Mouse (Mus musculus) liver (tissue): ENCODE measurements around the gene Cyth4.

Experiments
- DNase-seq: peaks from one replicate; pipeline ENCODE4 v3.0.0-alpha.2; 2020; ENCODE audit warnings: mixed read lengths

The Cyth4 gene

DNA sequence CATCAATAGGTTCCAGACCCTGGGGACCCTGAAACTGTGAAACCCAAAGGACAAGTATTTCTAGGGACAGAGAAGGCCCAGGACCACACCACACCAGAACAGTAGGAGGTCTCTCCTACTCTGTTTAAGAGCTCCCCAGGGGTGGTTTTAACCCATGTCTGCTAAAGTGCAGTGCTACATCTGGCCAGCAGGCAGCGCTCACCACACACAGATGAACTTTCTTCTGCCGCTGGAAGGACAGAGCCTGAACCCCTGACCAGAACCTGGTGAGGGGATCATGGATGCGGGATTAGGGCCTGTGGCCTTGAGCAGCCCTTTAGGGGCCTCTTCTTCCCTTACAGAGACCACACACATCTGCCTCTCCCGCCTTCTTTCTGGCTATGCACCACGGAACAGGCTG lies 26.6 kb downstream of the Cyth4 start:
- DNase-seq: peak; percentile 53

DNA sequence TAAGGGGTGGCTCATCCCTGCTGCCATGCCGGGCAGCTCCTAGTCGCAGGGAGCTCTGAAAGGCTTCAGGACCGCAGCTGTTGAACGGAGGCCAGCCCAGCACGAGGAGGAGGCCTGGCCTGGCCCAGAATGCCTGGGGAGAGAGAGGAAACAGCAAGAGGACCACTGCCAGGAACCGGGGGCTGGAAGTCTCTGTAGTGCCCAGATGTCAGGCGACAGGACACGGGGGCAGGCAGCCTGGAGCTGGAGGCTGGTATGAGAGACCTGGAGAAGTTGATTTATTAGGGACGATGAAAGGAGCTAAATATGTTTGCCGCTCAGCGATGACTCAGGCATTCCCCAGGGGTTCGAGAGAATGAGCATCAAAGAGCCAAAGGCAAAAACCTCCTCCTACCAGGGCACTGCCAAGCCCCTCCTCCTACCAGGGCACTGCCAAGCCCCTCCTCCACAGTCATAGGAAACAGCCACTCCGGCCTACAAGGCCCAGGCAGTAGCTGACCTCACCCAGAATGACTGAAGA lies 27.6 kb downstream of the Cyth4 start:
- DNase-seq: no peak

DNA sequence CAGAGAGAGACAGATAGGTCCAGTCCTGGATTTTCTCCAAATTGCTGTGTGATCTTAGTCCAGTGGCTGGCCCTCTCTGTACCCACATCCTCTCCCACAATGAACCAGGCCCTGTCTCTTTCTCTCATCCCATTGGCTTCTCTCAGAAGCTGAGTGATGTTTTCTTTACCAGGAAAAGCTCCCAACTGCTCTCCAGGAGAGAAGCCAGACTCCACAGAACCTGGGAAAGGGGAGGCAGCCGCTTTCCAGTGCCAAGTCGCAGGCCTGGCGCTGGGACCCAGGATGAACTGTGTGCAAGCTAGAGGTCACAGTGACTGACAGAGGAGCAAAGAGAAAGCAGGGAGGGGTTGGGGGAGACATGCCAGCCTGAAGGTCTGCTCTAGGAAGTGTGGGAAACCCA lies 28.1 kb downstream of the Cyth4 start:
- no peak for DNase-seq

DNA sequence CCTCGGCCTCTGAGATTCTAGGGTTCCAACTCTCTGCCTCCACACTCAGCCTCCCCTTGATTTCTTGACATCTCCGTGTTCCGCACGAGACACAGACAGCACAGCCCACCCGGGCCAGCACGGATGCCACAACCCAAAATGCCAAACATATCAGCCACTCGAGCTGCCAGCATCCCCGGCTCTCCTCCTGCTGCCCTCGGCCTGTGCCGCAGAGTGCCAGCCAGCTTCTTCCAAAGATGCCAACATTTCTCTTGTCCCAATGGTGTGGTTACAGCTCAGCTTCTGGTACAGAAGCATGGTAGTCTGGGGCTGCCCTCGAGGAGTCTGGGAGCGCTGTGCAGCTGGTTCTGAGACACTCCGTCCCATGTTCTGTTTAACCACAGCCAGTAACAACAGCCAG lies 29.4 kb downstream of the Cyth4 start:
- DNase-seq: no peak

DNA sequence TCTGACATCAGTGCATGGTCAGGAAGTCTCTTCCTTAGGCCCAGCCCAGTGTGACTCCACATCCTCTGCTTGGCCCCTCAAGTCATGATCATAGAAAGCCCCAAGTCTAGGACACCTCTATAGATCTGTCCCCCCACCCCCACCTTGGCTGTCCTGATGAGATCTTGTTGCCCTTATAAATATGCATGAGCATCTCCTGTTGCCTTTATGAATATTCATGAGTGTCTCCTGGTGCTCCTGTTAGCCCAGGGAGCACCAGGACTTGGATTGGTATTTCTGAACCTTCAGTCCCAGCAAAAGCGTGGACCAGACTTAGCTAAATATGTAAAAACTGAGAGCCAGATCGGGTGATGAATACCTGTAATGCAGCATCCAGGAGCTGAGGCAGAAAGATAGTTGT lies 35.5 kb downstream of the Cyth4 start:
- no peak for DNase-seq

DNA sequence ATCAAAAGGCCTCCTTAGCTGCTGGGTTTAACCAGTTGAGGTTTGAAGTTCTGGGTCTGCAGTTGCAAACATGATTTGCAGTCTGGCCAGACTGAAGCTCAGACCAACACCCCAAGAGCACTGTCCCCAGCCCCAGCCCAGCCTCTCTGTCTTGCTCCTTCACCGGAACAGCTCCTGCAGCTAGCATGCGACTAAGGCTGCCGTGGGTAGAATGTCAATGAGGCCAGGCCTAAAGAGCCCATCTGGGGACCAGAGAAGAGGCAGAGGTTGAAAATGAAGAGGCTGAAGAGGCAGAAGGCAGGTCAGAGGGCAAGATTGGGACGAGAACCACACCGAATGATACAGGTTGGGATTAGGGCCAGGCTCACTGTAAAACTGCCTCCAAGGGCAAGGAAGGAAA lies 36.6 kb downstream of the Cyth4 start:
- DNase-seq: no peak

DNA sequence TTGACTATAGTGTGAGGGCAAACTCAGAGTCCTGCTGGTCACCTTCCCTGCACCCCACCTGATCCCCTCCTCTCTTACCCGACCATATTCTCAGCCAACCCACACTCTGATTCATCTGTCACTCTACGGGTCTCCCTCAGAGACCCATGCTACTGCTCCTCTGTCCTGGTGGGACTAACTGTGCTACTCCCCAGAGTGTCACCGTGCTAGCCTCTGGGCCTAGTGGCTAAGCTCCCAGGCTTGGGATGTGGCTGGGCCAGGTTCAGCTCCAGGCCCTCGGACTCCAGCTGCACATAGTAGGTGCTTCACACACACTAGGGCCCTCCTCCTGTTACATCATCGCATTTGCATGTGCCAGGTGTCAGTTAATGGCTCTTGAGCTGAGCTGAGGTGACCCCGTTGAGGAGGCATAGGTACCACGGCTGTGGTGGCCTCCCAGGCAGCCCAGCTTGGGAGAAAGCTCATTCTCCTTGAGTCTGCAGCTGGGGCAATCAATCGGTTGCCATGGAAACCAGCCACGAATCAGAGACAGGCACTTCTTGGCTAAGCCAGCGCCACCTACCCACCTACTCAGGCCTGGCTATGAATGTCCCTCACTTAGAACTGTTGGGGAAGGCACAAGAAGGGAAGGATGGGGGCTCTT lies 37.4 kb downstream of the Cyth4 start:
- DNase-seq: peak; percentile 20

DNA sequence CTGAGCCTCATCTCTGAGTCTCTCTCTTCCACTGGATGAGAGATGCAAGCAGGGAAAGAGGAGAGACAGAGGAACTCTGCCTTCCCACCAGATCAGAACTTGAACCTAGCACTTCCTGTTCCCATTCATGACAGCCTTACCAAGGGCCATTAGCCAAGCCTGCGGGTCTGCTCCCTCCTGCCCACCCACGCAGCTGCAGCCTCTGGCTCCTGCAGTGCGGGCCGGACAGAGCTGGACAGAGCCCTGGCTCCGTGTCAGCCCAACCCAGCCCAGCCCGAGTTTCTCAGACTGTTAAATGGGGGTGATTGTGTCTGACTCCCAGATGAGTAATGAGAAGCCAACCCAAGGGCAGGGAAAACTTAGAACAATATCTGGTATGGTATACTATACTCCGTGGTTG lies 38.4 kb downstream of the Cyth4 start:
- DNase-seq: no peak

DNA sequence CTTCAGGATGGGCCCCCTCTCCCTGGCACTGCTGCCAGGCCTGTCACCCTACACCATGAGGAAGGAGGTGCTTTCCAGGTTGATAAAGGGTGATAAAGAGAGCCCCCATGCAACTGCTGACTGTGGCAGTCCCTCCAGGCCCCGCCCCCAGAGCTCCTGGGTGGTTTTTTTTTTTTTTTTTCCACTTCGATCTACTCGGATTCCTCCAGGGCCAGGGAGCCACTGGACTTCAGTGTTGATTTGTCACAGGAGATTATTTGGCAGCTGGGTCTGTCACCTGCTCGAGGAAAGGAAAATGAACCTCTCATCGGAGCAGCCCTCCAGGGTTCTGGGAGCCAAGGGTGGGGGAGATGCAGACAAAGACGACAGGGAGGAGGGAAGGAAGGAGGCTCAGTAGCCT lies 46.8 kb downstream of the Cyth4 start:
- DNase-seq: no peak

DNA sequence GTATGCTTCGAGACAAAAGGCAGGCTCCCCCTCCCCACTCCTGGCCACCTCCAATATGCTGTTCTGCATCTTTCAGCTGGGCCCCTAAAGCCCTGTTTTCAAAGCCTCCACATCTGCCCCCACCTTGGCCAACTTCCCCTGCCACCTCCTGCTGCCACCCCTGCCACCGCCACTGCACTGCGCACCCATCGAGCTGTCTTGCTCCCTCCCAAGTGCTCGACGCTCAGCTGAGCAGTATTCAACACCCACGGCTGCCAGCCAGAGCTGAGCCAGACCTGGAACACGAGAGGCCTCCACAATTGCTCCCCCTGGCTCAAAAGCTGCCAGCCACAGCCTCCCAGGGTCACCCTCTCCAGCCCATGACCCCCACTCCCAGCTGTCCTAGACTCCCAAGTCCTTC lies 47.8 kb downstream of the Cyth4 start:
- no peak for DNase-seq

DNA sequence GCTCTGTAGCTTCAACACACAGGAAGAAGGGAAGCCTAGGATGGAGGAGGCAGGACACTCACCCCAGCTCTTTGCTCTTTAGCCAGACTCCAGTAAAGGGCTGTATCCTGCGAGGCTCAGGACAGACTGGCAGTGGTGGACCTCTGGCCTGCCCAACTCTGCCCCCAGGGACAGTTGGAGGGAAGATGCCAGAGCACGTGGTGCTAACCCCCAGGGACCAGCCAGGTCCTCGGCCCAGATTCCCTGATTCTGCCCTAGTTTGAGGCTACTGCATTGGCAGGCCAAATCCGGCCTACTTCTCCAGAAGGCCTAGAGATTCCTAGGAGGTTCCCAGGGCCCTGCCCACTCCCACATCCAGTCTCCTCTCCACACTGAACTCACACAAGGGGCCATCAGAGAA lies 50.9 kb downstream of the Cyth4 start:
- no peak for DNase-seq

DNA sequence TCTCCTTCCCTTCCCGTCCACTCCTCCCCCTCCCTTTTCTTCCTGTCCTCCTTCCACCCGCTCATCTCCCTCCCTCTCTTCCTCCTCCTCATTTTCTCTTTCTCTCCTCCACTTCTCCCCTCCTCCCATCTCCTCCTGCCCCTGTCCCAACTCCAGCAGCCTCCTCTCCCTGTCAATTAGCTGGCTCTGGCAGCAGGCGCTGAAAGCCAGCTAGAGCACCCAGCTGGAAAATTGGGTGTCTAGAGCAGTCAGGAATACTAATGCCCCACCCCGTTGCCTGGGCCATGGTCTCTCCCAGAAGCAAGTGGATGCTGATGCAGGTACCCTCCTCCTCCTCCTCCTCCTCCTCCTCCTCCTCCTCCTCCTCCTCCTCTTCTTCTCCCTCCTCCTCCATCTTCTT lies 54.3 kb downstream of the Cyth4 start:
- DNase-seq: no peak

DNA sequence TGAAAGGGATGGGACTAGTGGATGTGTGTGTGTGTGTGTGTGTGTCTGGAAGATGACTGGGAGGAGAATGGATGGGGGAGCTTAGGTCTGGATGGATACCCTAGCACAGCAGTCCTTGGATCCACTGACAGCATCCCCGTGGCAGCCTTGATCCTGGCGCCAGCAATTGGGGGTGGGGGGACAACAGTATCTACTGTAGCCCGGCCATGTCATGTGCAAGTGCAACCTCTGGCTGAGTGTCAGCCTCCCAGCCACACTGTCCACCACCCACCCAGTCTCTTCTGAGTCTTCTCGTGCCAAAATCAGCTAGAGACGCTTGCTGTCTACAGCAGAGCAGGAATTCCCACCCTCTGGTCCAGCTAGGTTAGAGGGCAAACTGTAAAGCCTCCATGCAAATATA lies 67.4 kb downstream of the Cyth4 start:
- DNase-seq: no peak

DNA sequence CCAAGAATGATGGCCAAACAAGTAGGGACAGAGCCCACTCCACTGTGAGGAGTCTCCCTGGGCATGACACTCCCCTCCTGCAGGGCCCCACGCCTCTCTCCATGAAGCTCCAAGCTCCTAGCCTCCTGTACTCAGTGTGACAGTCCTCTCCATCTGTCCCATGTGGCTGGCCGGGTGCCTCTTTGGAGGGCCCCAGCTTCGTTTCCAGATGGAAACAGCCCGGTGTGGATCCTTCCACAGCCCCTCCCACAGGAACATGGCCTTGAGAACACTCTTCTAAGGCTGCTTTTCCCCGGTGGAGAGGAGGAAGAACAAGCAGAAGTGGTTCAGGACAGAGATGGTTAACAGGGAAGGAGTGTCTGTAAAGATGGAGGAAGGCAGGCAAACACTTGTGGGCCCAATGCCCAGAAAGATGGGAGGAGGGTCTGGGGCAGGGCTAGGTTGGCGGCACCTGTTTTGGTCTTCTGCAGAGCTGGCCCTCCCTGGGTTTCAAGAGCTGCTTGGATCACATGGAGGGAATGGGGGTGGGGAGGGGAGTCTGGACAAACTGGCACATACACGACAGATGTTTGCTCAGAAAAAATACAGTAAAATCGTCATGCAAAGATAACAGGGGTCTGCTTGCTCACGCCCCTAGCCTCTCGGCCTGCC lies 72.5 kb downstream of the Cyth4 start:
- DNase-seq: no peak

DNA sequence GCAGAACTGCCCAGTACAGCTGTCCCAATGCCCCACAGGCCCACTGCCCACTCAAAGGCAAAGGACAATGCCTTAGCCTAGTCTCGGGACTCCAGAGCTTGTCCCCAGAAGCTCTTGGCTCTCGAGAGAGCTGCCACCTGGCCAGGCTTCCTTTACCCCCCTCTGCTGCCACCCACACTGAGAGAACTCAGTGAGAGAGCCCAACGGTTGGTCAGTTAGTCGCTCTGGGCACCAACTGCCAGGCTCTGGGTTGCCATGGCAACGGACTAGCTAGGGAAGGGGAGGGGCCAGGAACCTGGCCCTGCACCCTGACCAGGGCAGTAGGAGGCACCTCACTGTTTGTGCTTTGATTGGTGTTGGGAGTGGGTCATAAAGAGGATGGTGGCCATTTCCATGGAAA lies 73.5 kb downstream of the Cyth4 start:
- no peak for DNase-seq
